Mouse (Mus musculus) embryonic facial prominence, embryonic 13.5 days (tissue): ENCODE measurements around the gene Foxs1. TPM values are rescaled to one million over a fixed set of nuclear protein-coding genes. Genes with fewer than 3 reads are reported as not detected.

Experiments used
- ATAC-seq: fragments of 200-750 bp; cut with Nextera tagmentation; 2 replicates; pipeline ENCODE4 v1.8.0; 2017; ENCODE audit warnings: low read depth; ENCODE audit not compliant: insufficient number of reproducible peaks, insufficient read depth, low FRiP score, low TSS enrichment
- H3K27ac ChIP-seq: fragments of 300-500 bp; sonication (generic); 2 replicates; pipeline ENCODE4 v1.5.1; 2015; ENCODE audit warnings: moderate library complexity, mild to moderate bottlenecking, inconsistent platforms
- H3K27me3 ChIP-seq: fragments of 300-500 bp; sonication (generic); 2 replicates; pipeline ENCODE4 v1.6.1; 2015; ENCODE audit warnings: mild to moderate bottlenecking, inconsistent platforms
- H3K36me3 ChIP-seq: fragments of 300-500 bp; sonication (generic); 2 replicates; pipeline ENCODE4 v1.6.1; 2015; ENCODE audit warnings: mild to moderate bottlenecking, inconsistent platforms
- H3K4me1 ChIP-seq: fragments of 300-500 bp; sonication (generic); 2 replicates; pipeline ENCODE4 v1.6.1; 2015; ENCODE audit warnings: inconsistent platforms
- H3K4me2 ChIP-seq: fragments of 300-500 bp; sonication (generic); 2 replicates; pipeline ENCODE4 v1.6.1; 2015; ENCODE audit warnings: moderate library complexity, mild to moderate bottlenecking, inconsistent platforms
- H3K4me3 ChIP-seq: fragments of 300-500 bp; sonication (generic); 2 replicates; pipeline ENCODE4 v1.5.1; 2015; ENCODE audit warnings: mild to moderate bottlenecking, inconsistent platforms
- H3K9ac ChIP-seq: fragments of 300-500 bp; sonication (generic); 2 replicates; pipeline ENCODE4 v1.6.1; 2015; ENCODE audit warnings: mild to moderate bottlenecking, inconsistent platforms
- H3K9me3 ChIP-seq: fragments of 300-500 bp; sonication (generic); 2 replicates; pipeline ENCODE4 v1.6.1; 2016; ENCODE audit warnings: inconsistent platforms
- WGBS: fragments of 180-500 bp; shearing (Covaris S2); methylation state at CpG from one replicate; pipeline ENCODE4 v1.1.7; 2015; ENCODE audit warnings: mixed read lengths; 5-methylcytosine and 5-hydroxymethylcytosine counted together
- polyA plus RNA-seq: library from polyadenylated mRNA; unstranded; fragments of >200 nt; fragmentation: Nextera tagmentation; extraction: Ambion mirVana; gene quantifications from 2 replicates; pipeline ENCODE4 v1.2.1, GENCODE M21; 2015

Gene Foxs1
- polyA plus RNA-seq, 1 experiment from 2014 or later = 0.83 TPM

GRCm38 (mm10) chr2:152927371-152927770, 5.6 kb downstream of the Foxs1 start:
- Histone ChIP-seq H3K9ac (no peak overlapping the region), H3K9me3 (no peaks in the 10 kb centered on the region), H3K4me3 (no peak overlapping the region), H3K27me3 (peaks cover 5% of the 10 kb centered on the region; the same call in 1 of the 2 replicates), H3K27ac (no peak overlapping the region), H3K36me3 (no peaks in the 10 kb centered on the region), H3K4me1 (peaks cover 28% of the 10 kb centered on the region), H3K4me2 (no peak overlapping the region)
- ATAC-seq = no peak
- 48% methylated on average over 5 of the region's 5 CpGs for WGBS

- no peaks in the 10 kb centered on the region for H3K36me3 ChIP-seq
- H3K4me1 ChIP-seq = peaks cover 28% of the 10 kb centered on the region
These were observed 6.1 kb downstream of the Foxs1 start for GRCm38 (mm10) chr2:152926896-152927295.

GRCm38 (mm10) chr2:152925189-152925872, 7.7 kb downstream of the Foxs1 start:
- 34% methylated on average over 11 of the region's 11 CpGs for WGBS
- peaks cover 25% of the 10 kb centered on the region for H3K4me1 ChIP-seq

More at GRCm38 (mm10) chr2:152926896-152927295, 6.1 kb downstream of the Foxs1 start:
- Histone ChIP-seq H3K9ac (0 out of 2 replicates have a peak overlapping the region, but pooled peaks have one; percentile 32), H3K4me2 (no peak overlapping the region), H3K9me3 (no peaks in the 10 kb centered on the region), H3K27ac (no peak overlapping the region), H3K27me3 (0 out of 2 replicates have a peak, but pooled peaks cover under 1% of the 10 kb centered on the region), H3K4me3 (no peak overlapping the region)
- WGBS = 42% methylated on average over 9 of the region's 9 CpGs
- ATAC-seq = no peak

GRCm38 (mm10) chr2:152924543-152924942, 8.5 kb downstream of the Foxs1 start:
- peaks cover 25% of the 10 kb centered on the region for H3K4me1 ChIP-seq
- no peak overlapping the region for H3K9ac ChIP-seq
- H3K4me3 ChIP-seq = no peak overlapping the region
- ATAC-seq = no peak
- no peak overlapping the region for H3K27ac ChIP-seq
- H3K4me2 ChIP-seq = no peak overlapping the region
- no peaks in the 10 kb centered on the region for H3K27me3 ChIP-seq
- no peaks in the 10 kb centered on the region for H3K36me3 ChIP-seq
- WGBS = 81% methylated on average over 5 of the region's 5 CpGs
- no peaks in the 10 kb centered on the region for H3K9me3 ChIP-seq

More at GRCm38 (mm10) chr2:152925189-152925872, 7.7 kb downstream of the Foxs1 start:
- Histone ChIP-seq H3K9me3 (no peaks in the 10 kb centered on the region), H3K27me3 (no peaks in the 10 kb centered on the region), H3K9ac (0 out of 2 replicates have a peak overlapping the region, but pooled peaks have one; percentile 36), H3K4me2 (no peak overlapping the region), H3K4me3 (no peak overlapping the region), H3K27ac (no peak overlapping the region), H3K36me3 (no peaks in the 10 kb centered on the region)
- no peak for ATAC-seq

- Histone ChIP-seq H3K9ac (no peak overlapping the region), H3K4me3 (no peak overlapping the region), H3K36me3 (no peaks in the 10 kb centered on the region), H3K4me2 (no peak overlapping the region), H3K9me3 (no peaks in the 10 kb centered on the region), H3K4me1 (peaks cover 25% of the 10 kb centered on the region), H3K27me3 (no peaks in the 10 kb centered on the region; the same call in 1 of the 2 replicates), H3K27ac (no peak overlapping the region)
- 53% methylated on average over 8 of the region's 8 CpGs for WGBS
- ATAC-seq = no peak
These were observed 8.9 kb downstream of the Foxs1 start for GRCm38 (mm10) chr2:152924128-152924527.

GRCm38 (mm10) chr2:152923621-152924020, 9.4 kb downstream of the Foxs1 start:
- Histone ChIP-seq H3K4me1 (peaks cover 25% of the 10 kb centered on the region), H3K27me3 (no peaks in the 10 kb centered on the region; the same call in 1 of the 2 replicates), H3K36me3 (no peaks in the 10 kb centered on the region), H3K4me2 (no peak overlapping the region), H3K9me3 (no peaks in the 10 kb centered on the region), H3K9ac (no peak overlapping the region), H3K27ac (no peak overlapping the region), H3K4me3 (no peak overlapping the region)
- 80% methylated on average over 3 of the region's 3 CpGs for WGBS
- ATAC-seq = no peak

GRCm38 (mm10) chr2:152922376-152922775, 10.6 kb downstream of the Foxs1 start:
- Histone ChIP-seq H3K36me3 (no peaks in the 10 kb centered on the region), H3K4me3 (no peak overlapping the region), H3K27me3 (peaks cover 2% of the 10 kb centered on the region; the same call in 1 of the 2 replicates), H3K4me1 (peaks cover 20% of the 10 kb centered on the region), H3K9me3 (no peaks in the 10 kb centered on the region), H3K9ac (peak overlapping the region; percentile 32), H3K4me2 (no peak overlapping the region), H3K27ac (no peak overlapping the region)
- ATAC-seq = no peak
- whole genome bisulfite sequencing = 14% methylated on average over 7 of the region's 7 CpGs

- H3K4me2 ChIP-seq = no peak overlapping the region
- H3K27ac ChIP-seq = no peak overlapping the region
- no peak overlapping the region for H3K9ac ChIP-seq
- WGBS = 57% methylated on average over 9 of the region's 9 CpGs
- H3K4me3 ChIP-seq = no peak overlapping the region
- H3K36me3 ChIP-seq = no peaks in the 10 kb centered on the region
- H3K4me1 ChIP-seq = peaks cover 3% of the 10 kb centered on the region; the same call in 1 of the 2 replicates
- no peaks in the 10 kb centered on the region for H3K9me3 ChIP-seq
- no peak for ATAC-seq
- H3K27me3 ChIP-seq = peaks cover 26% of the 10 kb centered on the region
These were observed 15.3 kb downstream of the Foxs1 start for GRCm38 (mm10) chr2:152917671-152918070.

GRCm38 (mm10) chr2:152916111-152916510, 16.9 kb downstream of the Foxs1 start:
- H3K4me1 ChIP-seq = peaks cover 3% of the 10 kb centered on the region; the same call in 1 of the 2 replicates
- H3K27me3 ChIP-seq = peaks cover 42% of the 10 kb centered on the region
- no peak for ATAC-seq
- no peak overlapping the region for H3K4me2 ChIP-seq
- no peak overlapping the region for H3K4me3 ChIP-seq
- WGBS = 39% methylated on average over 5 of the region's 5 CpGs
- H3K36me3 ChIP-seq = no peaks in the 10 kb centered on the region
- no peak overlapping the region for H3K27ac ChIP-seq
- H3K9me3 ChIP-seq = no peaks in the 10 kb centered on the region
- no peak overlapping the region for H3K9ac ChIP-seq

- H3K9ac ChIP-seq = no peak overlapping the region
- no peaks in the 10 kb centered on the region for H3K9me3 ChIP-seq
- H3K36me3 ChIP-seq = no peaks in the 10 kb centered on the region
- H3K4me3 ChIP-seq = no peak overlapping the region
- H3K27me3 ChIP-seq = peaks cover 48% of the 10 kb centered on the region
- peaks cover 3% of the 10 kb centered on the region; the same call in 1 of the 2 replicates for H3K4me1 ChIP-seq
- 69% methylated on average over 4 of the region's 4 CpGs for WGBS
- ATAC-seq = no peak
- H3K4me2 ChIP-seq = no peak overlapping the region
- no peak overlapping the region for H3K27ac ChIP-seq
These were observed 17.6 kb downstream of the Foxs1 start for GRCm38 (mm10) chr2:152915453-152915852.

- Histone ChIP-seq H3K27ac (no peak overlapping the region), H3K4me3 (peak overlapping the region; percentile 21), H3K9ac (peak overlapping the region; percentile 58), H3K27me3 (peaks cover 58% of the 10 kb centered on the region), H3K4me2 (peak overlapping the region; percentile 48), H3K9me3 (no peaks in the 10 kb centered on the region), H3K4me1 (peaks cover 3% of the 10 kb centered on the region; the same call in 1 of the 2 replicates), H3K36me3 (no peaks in the 10 kb centered on the region)
- 0 out of 2 replicates have a peak, but pooled peaks have one; percentile 44 for ATAC-seq
- WGBS = 4% methylated on average over 18 of the region's 18 CpGs
These were observed 18.5 kb downstream of the Foxs1 start for GRCm38 (mm10) chr2:152914310-152915120.
